Mouse (Mus musculus) small intestine, adult 2 months (tissue): ENCODE measurements around the gene Clic1.

Experiments used
- CTCF ChIP-seq: fragments of 200-500 bp; IDR thresholded peaks from 2 replicates; pipeline ENCODE4 v1.5.1; 2012; ENCODE audit warnings: low read depth, mild to moderate bottlenecking, control low read depth, inconsistent platforms, low read length, moderate library complexity, mixed read lengths; ENCODE audit not compliant: insufficient replicate concordance, insufficient read length; ENCODE audit errors: extremely low read depth
- POLR2A ChIP-seq: fragments of 200-500 bp; IDR thresholded peaks from 2 replicates; pipeline ENCODE4 v1.6.1; 2012; ENCODE audit warnings: low read depth, mild to moderate bottlenecking, control low read depth, inconsistent platforms, low read length, moderate library complexity

GRCm38 (mm10) chr17:35100196-35100765 lies 50.5 kb downstream of the Clic1 start:
- no peak for TF ChIP-seq CTCF
- no peak for TF ChIP-seq POLR2A
